8 mouse cellular contexts compared by ENCODE assay signal in genomic region chr1:160792686-160793355, GRCm38 (mm10). TPM values are rescaled to one million over a fixed set of nuclear protein-coding genes. Genes with fewer than 3 reads are reported as not detected.
A peak's percentile ranks its signal among the peaks of the same experiment; 100 is the strongest.
DNase-seq lines count a peak whose midpoint lies in the region; ATAC-seq lines count a peak whose summit lies in the region.

Gene Rabgap1l (minus strand): TSS chr1:160793211.

- peak within 1 kb of the TSS; percentile 98 for H3K4me2 ChIP-seq in hindbrain, embryonic 13.5 days

- DNase-seq in Muller cell, postnatal 12 days (ENCODE audit: inconsistent ontology term): peak; percentile 97
- peak; percentile 90 for DNase-seq in cerebellum, adult 9-11 months
- peak; percentile 48 to 75 for DNase-seq in frontal cortex, postnatal 10 days (ENCODE audit: low spot score in 2 of 2)
- DNase-seq in layer of hippocampus, postnatal 25 days (ENCODE audit: extremely low spot score in 1 of 2, low spot score in 1 of 2): peak; percentile 61 to 68
- peak; percentile 84 for DNase-seq in lung, postnatal 25 days (ENCODE audit: low spot score)
- peak; percentile 89 for DNase-seq in retina, embryonic 14.5 days (ENCODE audit: low spot score)
- DNase-seq in thymus, postnatal 4 days: peak; percentile 96

- peak within 1 kb of the TSS; percentile 90 for H3K4me3 ChIP-seq in hindbrain, embryonic 13.5 days

- peaks cover 9% of the 10 kb centered on the region for H3K4me1 ChIP-seq in hindbrain, embryonic 13.5 days (replicated peaks)

- H3K9me3 ChIP-seq in hindbrain, embryonic 13.5 days: no peaks in the 10 kb centered on the region

- H3K9ac ChIP-seq in hindbrain, embryonic 13.5 days: peak within 1 kb of the TSS; percentile 89

- no peaks in the 10 kb centered on the region for H3K27me3 ChIP-seq in hindbrain, embryonic 13.5 days

- peak within 1 kb of the TSS; percentile 82 for H3K27ac ChIP-seq in hindbrain, embryonic 13.5 days

- peak; percentile 97 for ATAC-seq in hindbrain, embryonic 13.5 days (ENCODE audit: low FRiP score)

- WGBS in hindbrain, embryonic 13.5 days: under 1% methylated on average over 47 of the region's 67 CpGs

- H3K36me3 ChIP-seq in hindbrain, embryonic 13.5 days: no peaks in the 10 kb centered on the region

RNA-seq across cellular contexts. Expression of gene Rabgap1l, which starts in this region (rescaled TPM):
- polyA plus RNA-seq in hindbrain, embryonic 13.5 days (2015; fragmentation: Nextera tagmentation; extraction: Ambion mirVana): 26.4 and 27.6 TPM in 2 replicates
- 100 to 1,000 TPM; 214 to 241 TPM for total RNA-seq in layer of hippocampus, postnatal 25 days (2021)

Comparison
In these comparisons a context has a peak if more than half of its experiments do, and no peak if none do; other contexts are left out.
1. Peak in every context shown above with its lines: DNase-seq, ATAC-seq, H3K4me3 ChIP-seq and H3K27ac ChIP-seq.